Mouse (Mus musculus): Measurements from ENCODE around the gene Gpatch1. TPM values are rescaled to one million over a fixed set of nuclear protein-coding genes. Genes with fewer than 3 reads are reported as not detected.

The Gpatch1 gene
- total and polyA plus RNA-seq, 3 experiments, result 13.4 to 27.1 (median 17.3) TPM

DNA sequence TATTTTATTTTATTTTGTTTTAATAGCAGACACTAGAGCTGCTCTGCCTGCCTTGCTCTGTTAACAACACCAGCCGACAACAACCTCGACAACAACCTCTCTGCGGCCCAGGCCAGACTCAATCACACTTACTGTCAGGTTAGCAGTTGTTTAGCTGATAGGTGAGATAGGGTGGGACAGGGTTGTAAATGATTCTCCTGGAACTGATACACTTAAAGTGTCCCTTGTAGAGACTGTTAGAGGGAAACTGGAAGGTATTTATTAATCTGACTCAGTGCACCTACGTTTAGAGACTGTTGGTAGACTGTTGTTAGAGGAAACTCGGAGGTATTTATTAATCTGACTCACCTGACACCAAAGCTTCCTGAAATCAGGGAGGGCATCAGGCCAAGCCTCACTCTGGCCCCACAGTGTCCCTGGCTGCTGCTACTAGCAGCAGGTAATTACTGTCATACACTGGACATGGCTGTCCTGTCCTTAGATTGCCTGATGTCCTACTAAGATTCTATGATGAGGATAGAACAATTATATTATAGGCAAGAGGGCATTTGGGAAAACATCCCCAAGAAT lies 37.1 kb upstream of the Gpatch1 start:
- DNase-seq (ENCODE audit: low spot score), result no peak
- H3K36me3 ChIP-seq (replicated peaks), result no peaks in the 10 kb centered on the region
- no peaks in the 10 kb centered on the region for H3K9me3 ChIP-seq (replicated peaks)
- H3K4me3 ChIP-seq (ENCODE audit: low read depth, low read length), result no peak overlapping the region
- TF ChIP-seq TAL1 (conservative IDR thresholded peaks at IDR 0.05; ENCODE audit: low read depth, low read length) (no peak), CTCF (IDR thresholded peaks at IDR 0.05; ENCODE audit: low read depth, low read length) (no peak), POLR2AphosphoS5 (IDR thresholded peaks at IDR 0.05; ENCODE audit: insufficient replicate concordance, low read depth, low read length) (no peak), GATA2 (IDR thresholded peaks at IDR 0.05; ENCODE audit: borderline replicate concordance, low read depth, low read length) (no peak), GATA1 (IDR thresholded peaks at IDR 0.05; ENCODE audit: borderline replicate concordance, low read length) (no peak)
- peaks cover 7% of the 10 kb centered on the region; the same call in 1 of the 2 replicates for H3K27me3 ChIP-seq (ENCODE audit: insufficient read depth, low read length)
- H3K4me1 ChIP-seq (ENCODE audit: insufficient read depth, low read depth, low read length), result no peaks in the 10 kb centered on the region
- no peak for ATAC-seq (ENCODE audit: extremely low read depth, insufficient number of reproducible peaks, low FRiP score, poor library complexity, severe bottlenecking)

DNA sequence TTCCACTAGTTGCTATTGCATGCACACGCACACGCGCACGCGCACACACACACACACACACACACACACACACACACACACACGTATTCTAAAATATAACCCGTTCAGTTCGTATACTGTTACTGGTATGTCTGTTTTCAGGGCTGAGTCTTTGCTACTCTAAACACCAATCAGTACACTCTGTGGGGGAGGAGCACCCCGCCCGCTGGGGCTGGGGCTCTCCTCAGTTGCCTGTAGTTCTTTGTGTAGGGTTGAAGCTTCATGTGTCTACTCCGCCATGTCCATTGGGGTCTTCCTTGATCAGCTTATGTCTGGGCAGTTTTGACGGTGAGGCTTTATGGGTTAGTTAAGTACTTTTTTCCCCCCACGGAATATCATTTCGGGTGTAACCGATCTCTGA lies 35.1 kb upstream of the Gpatch1 start:
- DNase-seq (ENCODE audit: low spot score) (no peak), ATAC-seq (ENCODE audit: extremely low read depth, insufficient number of reproducible peaks, low FRiP score, poor library complexity, severe bottlenecking) (no peak)
- Histone ChIP-seq H3K4me1 (ENCODE audit: insufficient read depth, low read depth, low read length) (peaks cover under 1% of the 10 kb centered on the region; the same call in 1 of the 2 replicates), H3K9me3 (replicated peaks) (no peaks in the 10 kb centered on the region), H3K27me3 (ENCODE audit: insufficient read depth, low read length) (peaks cover 5% of the 10 kb centered on the region; the same call in 1 of the 2 replicates), H3K4me3 (ENCODE audit: low read depth, low read length) (no peak overlapping the region), H3K36me3 (replicated peaks) (no peaks in the 10 kb centered on the region)
- TF ChIP-seq TAL1 (conservative IDR thresholded peaks at IDR 0.05; ENCODE audit: low read depth, low read length) (no peak), GATA1 (IDR thresholded peaks at IDR 0.05; ENCODE audit: borderline replicate concordance, low read length) (no peak), GATA2 (IDR thresholded peaks at IDR 0.05; ENCODE audit: borderline replicate concordance, low read depth, low read length) (no peak), CTCF (IDR thresholded peaks at IDR 0.05; ENCODE audit: low read depth, low read length) (no peak), POLR2AphosphoS5 (IDR thresholded peaks at IDR 0.05; ENCODE audit: insufficient replicate concordance, low read depth, low read length) (no peak)

DNA sequence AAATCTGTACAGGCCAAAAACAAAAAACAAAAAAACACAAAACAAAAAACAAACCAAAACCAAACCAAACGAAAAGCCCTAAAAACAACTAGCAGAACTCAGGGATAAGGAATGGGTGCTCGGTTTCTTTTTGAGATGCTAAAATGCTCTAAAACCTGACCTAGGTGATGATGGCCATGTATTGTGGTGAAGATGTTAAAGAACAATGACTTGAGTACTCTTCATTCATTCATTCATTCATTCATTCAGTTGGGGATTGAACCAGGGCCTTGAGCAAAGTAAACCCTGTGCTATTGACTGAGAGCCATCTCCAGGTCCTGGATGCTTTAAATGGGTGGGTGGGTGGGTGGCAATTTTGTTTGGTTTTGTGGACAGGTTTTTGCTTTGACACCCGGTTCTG lies 32.9 kb upstream of the Gpatch1 start:
- Histone ChIP-seq H3K9me3 (replicated peaks) (no peaks in the 10 kb centered on the region), H3K36me3 (replicated peaks) (no peaks in the 10 kb centered on the region), H3K27me3 (ENCODE audit: insufficient read depth, low read length) (peaks cover 3% of the 10 kb centered on the region; the same call in 1 of the 2 replicates), H3K4me3 (ENCODE audit: low read depth, low read length) (no peak overlapping the region), H3K4me1 (ENCODE audit: insufficient read depth, low read depth, low read length) (peaks cover 7% of the 10 kb centered on the region; the same call in 1 of the 2 replicates)
- TF ChIP-seq GATA1 (IDR thresholded peaks at IDR 0.05; ENCODE audit: borderline replicate concordance, low read length) (no peak), CTCF (IDR thresholded peaks at IDR 0.05; ENCODE audit: low read depth, low read length) (no peak), GATA2 (IDR thresholded peaks at IDR 0.05; ENCODE audit: borderline replicate concordance, low read depth, low read length) (no peak), TAL1 (conservative IDR thresholded peaks at IDR 0.05; ENCODE audit: low read depth, low read length) (no peak), POLR2AphosphoS5 (IDR thresholded peaks at IDR 0.05; ENCODE audit: insufficient replicate concordance, low read depth, low read length) (no peak)
- no peak for DNase-seq (ENCODE audit: low spot score)
- no peak for ATAC-seq (ENCODE audit: extremely low read depth, insufficient number of reproducible peaks, low FRiP score, poor library complexity, severe bottlenecking)

DNA sequence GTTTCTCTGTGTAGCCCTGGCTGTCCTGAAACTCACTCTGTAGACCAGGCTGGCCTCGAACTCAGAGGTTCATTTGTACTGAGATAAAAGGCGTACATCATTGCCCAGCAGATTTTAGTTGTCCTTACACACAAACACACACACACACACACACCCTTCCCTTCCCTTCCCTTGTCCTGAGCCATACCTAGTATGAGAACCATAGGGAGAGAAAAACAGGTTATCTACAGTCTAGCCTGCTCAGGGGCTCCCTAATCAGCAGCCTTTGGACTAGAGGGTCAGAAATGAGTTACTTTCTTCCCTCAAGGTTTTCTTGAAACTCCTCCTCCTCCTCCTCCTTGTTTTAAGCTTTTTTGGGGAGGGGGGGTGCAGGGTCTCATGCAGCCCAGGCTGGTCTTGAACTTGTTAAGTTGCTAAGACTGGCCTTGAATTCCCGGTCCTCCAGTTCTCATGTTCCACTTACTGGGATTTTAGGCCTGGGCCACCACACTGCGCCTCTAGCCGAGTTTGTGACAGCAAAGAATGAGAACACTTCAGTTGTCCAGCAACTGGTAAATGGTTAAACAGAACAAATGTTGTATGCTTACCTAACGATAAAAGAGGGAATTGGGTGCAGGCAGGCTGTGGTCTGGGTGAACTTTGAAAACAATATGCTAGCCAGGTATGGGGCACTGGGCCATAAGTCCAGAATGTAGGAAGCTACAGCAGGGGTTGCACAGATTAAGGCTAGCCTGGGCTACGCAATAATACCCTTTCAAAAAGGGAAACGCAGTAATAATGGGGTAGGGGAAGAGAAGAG lies 31.8 kb upstream of the Gpatch1 start:
- peaks cover 7% of the 10 kb centered on the region; the same call in 1 of the 2 replicates for H3K4me1 ChIP-seq (ENCODE audit: insufficient read depth, low read depth, low read length)

DNA sequence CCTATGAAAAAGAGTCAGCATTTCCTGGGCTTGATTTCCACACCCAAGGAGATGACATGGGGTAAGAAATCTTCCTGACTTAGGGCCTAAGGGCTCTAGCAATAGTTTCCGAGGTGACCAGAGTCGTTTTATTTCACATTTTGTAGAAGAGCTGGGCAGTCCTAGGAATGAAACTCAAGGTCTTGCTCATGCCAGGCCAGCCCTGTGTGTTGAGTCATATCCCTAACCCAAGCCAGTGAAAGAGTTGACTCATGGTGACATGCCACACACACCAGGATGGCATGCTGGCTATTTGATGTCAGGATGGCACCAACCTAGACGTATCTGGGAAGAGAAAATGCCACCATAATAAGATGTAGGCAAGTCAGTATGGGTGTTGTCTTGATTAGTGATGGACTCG lies 30.8 kb upstream of the Gpatch1 start:
- DNase-seq (ENCODE audit: low spot score), result no peak
- no peak for ATAC-seq (ENCODE audit: extremely low read depth, insufficient number of reproducible peaks, low FRiP score, poor library complexity, severe bottlenecking)
- Histone ChIP-seq H3K36me3 (replicated peaks) (no peaks in the 10 kb centered on the region), H3K4me3 (ENCODE audit: low read depth, low read length) (no peak overlapping the region), H3K9me3 (replicated peaks) (no peaks in the 10 kb centered on the region), H3K27me3 (ENCODE audit: insufficient read depth, low read length) (no peaks in the 10 kb centered on the region), H3K4me1 (ENCODE audit: insufficient read depth, low read depth, low read length) (peaks cover 7% of the 10 kb centered on the region; the same call in 1 of the 2 replicates)
- TF ChIP-seq CTCF (IDR thresholded peaks at IDR 0.05; ENCODE audit: low read depth, low read length), result no peak
- TF ChIP-seq POLR2AphosphoS5 (IDR thresholded peaks at IDR 0.05; ENCODE audit: insufficient replicate concordance, low read depth, low read length), result no peak
- no peak for TF ChIP-seq TAL1 (conservative IDR thresholded peaks at IDR 0.05; ENCODE audit: low read depth, low read length)
- no peak for TF ChIP-seq GATA2 (IDR thresholded peaks at IDR 0.05; ENCODE audit: borderline replicate concordance, low read depth, low read length)
- no peak for TF ChIP-seq GATA1 (IDR thresholded peaks at IDR 0.05; ENCODE audit: borderline replicate concordance, low read length)

More for the DNA sequence above, 31.8 kb upstream of the Gpatch1 start:
- no peaks in the 10 kb centered on the region for H3K9me3 ChIP-seq (replicated peaks)
- DNase-seq (ENCODE audit: low spot score) (no peak), ATAC-seq (ENCODE audit: extremely low read depth, insufficient number of reproducible peaks, low FRiP score, poor library complexity, severe bottlenecking) (no peak)
- H3K27me3 ChIP-seq (ENCODE audit: insufficient read depth, low read length), result peaks cover 3% of the 10 kb centered on the region; the same call in 1 of the 2 replicates
- no peak overlapping the region for H3K4me3 ChIP-seq (ENCODE audit: low read depth, low read length)
- H3K36me3 ChIP-seq (replicated peaks), result no peaks in the 10 kb centered on the region
- TF ChIP-seq TAL1 (conservative IDR thresholded peaks at IDR 0.05; ENCODE audit: low read depth, low read length) (no peak), POLR2AphosphoS5 (IDR thresholded peaks at IDR 0.05; ENCODE audit: insufficient replicate concordance, low read depth, low read length) (no peak), CTCF (IDR thresholded peaks at IDR 0.05; ENCODE audit: low read depth, low read length) (no peak), GATA2 (IDR thresholded peaks at IDR 0.05; ENCODE audit: borderline replicate concordance, low read depth, low read length) (no peak)
